Mouse (Mus musculus) embryonic fibroblast, embryonic 13.5 days (primary cell): ENCODE measurements around the gene Ccdc149.

Experiments used
- CTCF ChIP-seq: IDR thresholded peaks from 2 replicates; pipeline ENCODE4 v1.5.1; 2011; ENCODE audit warnings: mild to moderate bottlenecking, control low read depth, low read length, moderate library complexity, borderline replicate concordance; ENCODE audit not compliant: insufficient read depth
- POLR2A ChIP-seq: IDR thresholded peaks from 2 replicates; pipeline ENCODE4 v1.6.1; 2011; ENCODE audit warnings: low read depth, mild to moderate bottlenecking, control low read depth, low read length, moderate library complexity

- TF ChIP-seq CTCF, result no peak
- TF ChIP-seq POLR2A, result no peak
Measured at GRCm38 (mm10) chr5:52367866-52368840, 103.2 kb downstream of the Ccdc149 start.
